Mouse (Mus musculus) cerebellum, adult 9-11 months (tissue): ENCODE results near the gene Ptprm.

Source experiments
- DNase-seq: peaks from one replicate; pipeline ENCODE4 v3.0.0; 2022

The Ptprm gene

GRCm38 (mm10) chr17:67055681-67056080, 298.6 kb downstream of the Ptprm start:
- DNase-seq, result no peak

DNA sequence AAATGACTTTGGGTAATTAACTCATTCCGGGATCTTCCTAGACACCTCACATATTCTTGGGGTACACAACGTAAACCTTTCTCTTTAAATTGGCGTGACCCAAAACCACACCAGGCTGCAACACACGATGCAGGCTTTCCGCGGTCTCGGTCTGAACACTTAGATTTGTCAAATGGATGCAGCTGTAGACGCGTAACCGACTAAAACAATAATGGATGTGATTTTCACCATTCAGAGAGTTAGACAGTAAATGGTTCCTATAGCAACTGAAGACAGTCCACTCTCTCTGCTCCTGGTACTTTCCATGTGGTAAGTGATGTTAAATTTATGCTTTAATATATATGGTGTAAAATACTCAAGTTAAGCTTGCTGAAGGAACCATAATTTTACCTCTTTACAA, 300.1 kb downstream of the Ptprm start:
- DNase-seq, result no peak

DNA sequence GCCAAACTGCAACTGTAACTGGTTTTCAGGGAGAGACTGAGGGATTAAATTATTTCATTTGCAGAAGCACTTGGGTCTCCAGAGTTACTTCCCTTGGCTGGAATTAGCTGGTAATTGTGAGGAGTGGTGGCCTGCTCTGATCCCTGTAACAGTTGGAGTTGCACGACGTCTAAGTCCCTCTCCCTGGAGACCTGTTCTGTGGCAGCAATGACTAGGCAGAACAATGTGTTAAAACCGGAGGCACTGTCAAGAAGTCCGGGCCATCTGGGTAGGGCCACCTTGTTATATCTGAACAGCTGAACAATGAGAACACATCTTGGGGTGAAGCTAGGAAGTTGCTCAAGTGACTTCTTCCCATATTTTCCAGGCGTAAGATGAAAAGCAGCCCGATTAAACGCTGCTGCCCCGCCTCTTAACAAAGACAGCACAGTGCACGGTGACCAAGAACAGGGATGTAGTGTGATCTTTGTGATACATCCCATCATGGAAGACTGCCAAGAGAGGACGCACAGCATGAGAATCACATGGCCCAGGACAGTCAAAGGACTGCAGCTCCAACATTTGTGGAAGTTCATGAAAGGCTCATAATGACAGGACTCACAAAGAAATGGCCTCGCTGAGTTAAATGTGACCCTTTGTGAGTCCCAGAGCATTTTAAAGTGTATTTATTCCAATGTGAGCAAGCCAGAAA, 301.5 kb downstream of the Ptprm start:
- DNase-seq, result no peak

DNA sequence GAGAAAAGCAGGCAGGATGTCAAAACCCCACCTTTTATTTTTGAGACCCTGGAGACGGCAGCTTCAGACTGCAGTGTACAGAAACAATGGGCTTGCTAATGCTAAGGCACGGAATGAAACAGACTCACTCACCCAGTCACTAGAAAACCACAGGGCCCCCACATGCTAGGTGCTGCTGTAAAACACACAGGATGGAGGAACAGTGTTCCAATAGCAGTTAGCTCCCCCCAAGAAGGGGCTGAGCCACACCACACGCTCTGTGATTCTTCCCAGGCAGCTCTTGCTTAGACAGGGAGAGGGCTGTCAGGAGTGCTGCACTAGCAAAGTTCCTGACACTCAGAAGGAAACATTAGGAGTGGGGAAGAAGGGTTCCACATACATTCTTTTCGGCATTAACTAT, 306.6 kb downstream of the Ptprm start:
- no peak for DNase-seq

DNA sequence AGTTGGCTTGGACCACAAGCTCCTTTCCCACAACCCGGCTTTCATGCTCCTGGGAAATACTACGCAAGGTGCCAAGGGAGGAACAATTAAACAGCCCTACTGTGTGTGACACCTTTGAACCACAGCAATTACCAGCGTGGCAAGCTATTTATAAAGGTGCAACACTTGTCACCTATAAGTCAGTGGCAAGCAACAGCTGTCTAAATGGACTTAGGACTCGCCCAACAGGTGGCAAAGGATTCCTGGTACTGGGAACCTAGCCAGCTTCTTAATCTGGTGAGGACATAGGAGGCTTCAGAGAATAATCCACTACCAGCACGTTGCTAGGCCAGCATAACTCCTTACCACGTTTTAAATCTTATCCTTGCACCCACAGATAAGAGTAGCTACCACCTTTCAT, 315.7 kb downstream of the Ptprm start:
- DNase-seq, result no peak

DNA sequence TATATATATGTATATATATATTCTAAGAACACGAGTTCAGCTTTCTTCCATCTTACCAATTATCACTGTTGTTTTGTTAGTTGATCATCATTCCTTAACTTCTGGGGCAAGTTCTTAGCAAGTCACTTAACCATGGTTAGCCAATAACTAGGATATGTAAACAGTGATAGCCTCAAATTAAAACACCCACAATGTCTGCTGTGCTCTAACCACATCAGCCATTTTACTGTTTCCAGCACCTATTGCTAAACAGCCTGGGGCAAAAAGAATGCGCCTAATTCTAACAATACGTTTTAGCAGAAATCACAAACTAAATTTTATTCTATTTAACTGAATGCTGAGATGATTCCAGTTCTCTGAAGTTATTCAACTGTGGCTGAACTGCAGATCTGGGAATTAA, 320.7 kb downstream of the Ptprm start:
- no peak for DNase-seq

DNA sequence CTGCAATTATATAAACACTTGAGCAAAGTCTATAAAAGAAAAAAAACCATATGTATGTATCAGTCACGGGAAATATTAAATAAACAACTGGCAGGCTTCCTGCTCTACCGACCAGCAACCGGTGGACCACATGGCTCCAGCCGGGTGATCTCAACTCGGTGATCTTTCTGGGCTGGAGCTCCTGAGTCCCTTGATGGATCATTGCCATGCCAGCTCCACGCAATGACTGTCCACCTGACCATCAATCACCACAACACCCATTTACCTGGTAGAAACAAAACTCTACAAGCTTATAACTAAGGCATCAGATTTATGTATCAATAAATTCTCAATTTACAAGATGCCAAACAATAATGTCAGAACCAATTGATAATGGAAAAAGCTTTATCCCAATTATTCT, 322.2 kb downstream of the Ptprm start:
- DNase-seq, result no peak

DNA sequence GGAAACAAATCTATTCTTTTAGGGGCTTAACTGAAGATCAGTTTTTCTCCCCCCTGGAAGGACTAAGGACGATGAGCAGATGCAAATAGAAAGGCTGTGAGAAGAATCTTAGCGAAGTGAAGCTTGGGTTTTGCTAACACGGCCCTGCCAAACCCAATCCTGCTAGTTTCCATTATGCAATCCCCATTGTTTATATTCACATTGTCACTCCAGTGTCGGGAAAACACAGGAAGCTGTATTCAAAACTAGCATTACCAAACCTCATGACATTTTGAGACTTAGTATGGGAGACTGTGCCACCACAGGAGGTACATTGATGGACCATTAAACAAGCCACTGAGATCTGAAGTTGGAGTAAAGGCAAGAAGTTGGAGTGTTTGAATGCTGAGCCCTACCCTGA, 322.9 kb downstream of the Ptprm start:
- no peak for DNase-seq

DNA sequence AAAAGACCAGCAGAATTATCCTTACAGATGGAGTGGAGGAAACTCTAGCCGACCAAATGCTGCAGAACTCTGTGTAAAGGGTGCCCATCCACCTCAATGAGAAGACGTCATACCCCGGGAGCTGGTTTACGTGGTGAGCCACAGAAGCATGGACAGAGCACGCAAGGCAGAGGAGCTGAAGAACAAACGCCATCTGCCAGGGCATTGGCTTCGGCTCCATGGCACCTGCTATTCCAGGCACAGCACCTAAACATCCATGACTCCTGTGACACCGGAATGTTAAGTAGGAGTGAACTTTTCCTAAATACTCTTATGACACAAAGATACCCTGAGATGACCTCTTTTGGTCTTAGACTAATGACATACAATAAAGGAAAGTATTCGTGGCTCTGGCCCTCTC, 327.0 kb downstream of the Ptprm start:
- DNase-seq, result no peak

- DNase-seq, result no peak
These were observed 337.8 kb downstream of the Ptprm start for GRCm38 (mm10) chr17:67016501-67016900.

- DNase-seq, result no peak
These were observed 341.0 kb downstream of the Ptprm start for GRCm38 (mm10) chr17:67013217-67013616.

GRCm38 (mm10) chr17:67011836-67012583, 342.2 kb downstream of the Ptprm start:
- DNase-seq, result no peak

DNA sequence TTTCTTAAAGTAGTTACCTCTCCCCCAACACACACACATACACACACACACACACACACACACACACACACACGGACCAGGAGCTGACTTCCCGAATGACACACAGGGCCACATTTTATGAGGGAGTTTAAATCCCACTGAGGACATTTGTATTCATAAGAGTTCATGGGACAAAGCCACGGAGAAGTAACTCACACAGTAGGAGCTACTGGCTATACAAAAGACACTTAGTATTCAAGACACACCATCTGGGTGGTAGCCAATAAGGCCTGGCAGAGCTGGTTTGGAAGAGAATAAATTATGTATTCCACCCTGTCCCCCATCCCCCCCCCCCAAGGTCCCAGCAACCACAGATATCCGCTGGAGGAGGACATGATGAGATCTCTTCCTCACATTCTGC, 344.1 kb downstream of the Ptprm start:
- DNase-seq, result no peak

- DNase-seq, result no peak
These were observed 346.1 kb downstream of the Ptprm start for GRCm38 (mm10) chr17:67008137-67008536.

DNA sequence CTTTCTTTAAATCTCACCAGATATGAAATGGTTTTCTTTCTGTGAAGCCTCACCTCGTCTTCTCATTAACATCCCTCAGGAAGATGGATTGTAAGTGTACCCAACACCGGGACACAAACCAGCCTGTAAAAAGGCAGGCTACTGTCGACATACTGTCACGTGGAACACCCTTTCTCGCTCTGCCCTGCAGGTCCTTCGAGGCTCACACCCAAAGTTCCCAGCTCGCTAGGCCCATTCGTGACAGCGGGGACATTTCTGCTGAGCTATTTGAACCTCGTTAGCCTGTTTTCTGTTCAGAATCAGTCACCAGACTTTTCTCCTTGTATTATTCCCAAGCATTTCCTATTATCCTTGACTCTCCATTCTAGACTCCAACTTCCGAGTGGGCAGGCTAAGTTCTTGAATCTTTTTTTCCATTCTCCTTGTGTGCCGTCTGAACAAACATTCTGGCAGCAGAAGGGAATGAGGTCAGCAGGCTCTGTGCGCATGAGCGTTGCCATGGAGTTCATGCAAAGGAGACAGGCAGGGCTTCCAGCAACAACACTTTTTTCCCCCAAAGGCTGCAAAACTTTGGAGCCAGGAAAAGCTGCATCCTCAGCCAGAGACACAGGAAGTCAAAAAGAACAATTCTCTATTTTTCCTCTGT, 347.4 kb downstream of the Ptprm start:
- DNase-seq, result peak; percentile 52

DNA sequence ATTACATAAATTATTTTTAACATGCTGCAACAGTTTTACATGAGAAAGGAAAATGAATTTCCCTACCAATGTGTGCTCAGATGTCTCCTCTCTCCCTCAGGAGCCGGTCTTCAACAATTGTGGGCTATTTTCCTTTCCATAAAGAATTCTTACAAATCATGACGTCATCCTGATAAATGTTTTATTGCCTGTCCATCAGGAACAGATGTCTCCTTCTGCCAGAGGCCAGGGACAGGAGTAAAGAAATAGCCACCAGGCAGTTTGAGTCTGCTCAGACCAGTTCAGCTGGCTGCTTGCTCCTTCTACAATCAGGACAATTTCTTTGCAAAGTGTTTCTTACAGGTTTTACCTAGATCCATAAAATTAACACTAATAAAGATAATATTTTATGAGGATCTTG, 357.4 kb downstream of the Ptprm start:
- no peak for DNase-seq

DNA sequence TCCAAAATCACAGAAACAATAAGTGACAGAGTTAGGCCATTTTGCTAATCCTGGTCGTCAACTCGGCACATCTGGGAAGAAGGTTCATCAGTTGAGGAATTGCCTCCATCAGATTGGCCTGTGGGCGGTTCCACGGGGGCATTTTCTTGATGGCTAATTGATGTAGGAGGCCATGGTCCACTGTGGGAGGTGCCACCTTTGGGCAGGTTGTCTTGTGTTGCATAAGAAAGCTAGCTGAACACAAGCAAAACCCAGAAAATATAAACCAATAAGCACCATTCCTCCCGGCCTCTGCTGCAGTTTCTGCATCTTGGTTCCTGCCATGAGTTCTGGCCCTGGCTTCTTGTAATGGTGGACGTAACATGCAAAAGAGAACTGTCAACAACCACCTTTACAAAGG, 358.2 kb downstream of the Ptprm start:
- no peak for DNase-seq

DNA sequence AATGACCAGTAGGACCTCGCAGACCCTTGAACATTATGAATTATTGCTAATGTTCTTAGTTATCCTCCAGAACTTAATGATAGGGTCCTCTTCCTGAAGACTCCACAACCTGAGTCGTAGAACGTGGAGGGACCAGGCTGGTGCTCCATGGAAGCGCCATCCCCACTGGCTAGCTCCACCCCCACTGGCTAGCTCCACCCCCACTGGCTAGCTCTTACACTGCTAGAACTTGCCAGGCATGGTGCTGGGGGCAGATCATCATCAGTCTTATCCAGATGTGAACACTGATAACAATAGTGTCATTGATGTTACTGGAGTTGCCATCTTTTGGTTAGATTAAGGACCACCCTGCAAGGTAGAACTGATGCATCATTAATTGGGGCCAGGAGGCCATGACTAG, 362.4 kb downstream of the Ptprm start:
- no peak for DNase-seq

DNA sequence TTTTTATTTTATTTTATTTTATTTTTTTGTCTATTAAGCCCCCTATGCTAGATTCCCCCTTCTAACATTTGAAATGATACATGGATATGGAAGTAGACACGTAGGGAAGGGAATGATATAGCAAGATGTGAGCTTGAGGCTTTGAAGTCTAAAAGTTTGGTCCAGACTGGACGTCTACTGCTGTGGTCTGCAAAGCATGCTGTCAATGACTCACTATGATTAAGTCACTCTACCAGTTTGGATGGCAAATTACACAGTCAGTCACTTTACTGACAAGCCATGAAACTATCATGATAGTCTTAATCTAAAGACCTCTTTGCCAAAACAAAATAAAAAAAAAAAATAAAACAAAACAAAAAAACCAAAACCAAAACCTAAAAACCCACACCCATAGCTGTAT, 363.5 kb downstream of the Ptprm start:
- DNase-seq, result no peak

GRCm38 (mm10) chr17:66988014-66988413, 366.2 kb downstream of the Ptprm start:
- no peak for DNase-seq

- DNase-seq, result no peak
These were observed 372.6 kb downstream of the Ptprm start for GRCm38 (mm10) chr17:66981649-66982048.

DNA sequence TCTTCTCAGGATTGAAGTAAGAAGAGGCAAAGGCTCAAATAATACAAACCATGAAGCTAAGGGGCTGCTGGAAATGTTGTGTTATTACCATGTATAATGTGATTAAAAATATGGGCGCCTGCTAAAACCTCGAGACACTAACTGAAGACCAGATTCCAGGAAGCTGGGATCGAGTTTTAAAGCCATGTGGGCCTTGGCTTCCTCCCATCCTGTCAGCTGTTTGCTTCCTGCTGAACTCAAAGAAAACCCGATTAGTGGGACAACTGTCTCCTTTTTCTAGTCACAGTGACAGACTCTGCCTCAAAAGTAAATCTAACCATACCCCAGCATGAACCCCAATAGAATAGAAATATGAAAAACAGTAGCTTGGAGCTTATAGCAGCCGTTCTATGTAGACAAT, 374.3 kb downstream of the Ptprm start:
- no peak for DNase-seq

GRCm38 (mm10) chr17:66976490-66976889, 377.8 kb downstream of the Ptprm start:
- DNase-seq, result no peak

DNA sequence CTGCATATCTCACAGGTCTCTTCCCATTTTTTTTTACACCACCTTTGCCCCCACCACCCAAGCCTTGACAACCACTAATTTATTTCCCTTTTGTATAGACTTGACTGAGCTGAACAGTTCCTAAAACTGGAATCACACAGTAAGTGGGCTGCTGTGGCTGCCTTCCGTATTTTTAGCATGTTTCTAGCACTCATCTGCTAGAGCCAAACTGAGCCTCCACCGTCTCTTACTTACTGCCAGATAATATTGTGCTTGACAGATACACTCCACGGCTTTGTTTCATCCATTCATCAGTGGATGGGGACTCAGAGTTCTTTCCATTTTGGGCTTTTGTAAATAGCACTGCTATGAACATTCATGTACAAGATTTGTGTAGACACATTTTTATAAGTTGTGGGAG, 381.3 kb downstream of the Ptprm start:
- DNase-seq, result no peak
